Mouse (Mus musculus): ENCODE measurements at regions not wholly inside any gene's neighbourhood (a gene's known extent, or its start where the extent isn't known, plus 50 kb on each side); places are given as distances from the start of the nearest gene placed in this dataset.

- H3K27me3 ChIP-seq (ENCODE audit: control insufficient read depth, insufficient read depth, low read depth, low read length): no peaks in the 10 kb centered on the region
- no peak overlapping the region for H3K4me3 ChIP-seq (ENCODE audit: low read length)
- no peaks in the 10 kb centered on the region for H3K4me1 ChIP-seq (replicated peaks; ENCODE audit: control insufficient read depth, insufficient read depth, low read length)
- 41% methylated on average over 5 of the region's 5 CpGs for WGBS
- no peak overlapping the region for H3K9ac ChIP-seq (ENCODE audit: low read length)
- peak overlapping the region; percentile 70 for H3K27ac ChIP-seq (ENCODE audit: low read length)
- no peak overlapping the region for H3K4me2 ChIP-seq (ENCODE audit: low read depth, low read length)
- no peaks in the 10 kb centered on the region for H3K9me3 ChIP-seq (ENCODE audit: control insufficient read depth, low read length)
- ATAC-seq (ENCODE audit: low read depth): peak; percentile 54; the same call in 1 of the 2 replicates
- no peaks in the 10 kb centered on the region for H3K36me3 ChIP-seq (ENCODE audit: control insufficient read depth, insufficient read depth, low read length)
Measured at GRCm38 (mm10) chr15:61351729-61352342, 429.0 kb upstream of the A1bg start.

GRCm38 (mm10) chr15:61345101-61345500 lies 422.3 kb upstream of the A1bg start:
- Histone ChIP-seq H3K9me3 (ENCODE audit: control insufficient read depth, low read length) (no peaks in the 10 kb centered on the region), H3K4me1 (replicated peaks; ENCODE audit: control insufficient read depth, insufficient read depth, low read length) (no peaks in the 10 kb centered on the region), H3K27ac (ENCODE audit: low read length) (no peak overlapping the region), H3K9ac (ENCODE audit: low read length) (no peak overlapping the region), H3K4me2 (ENCODE audit: low read depth, low read length) (no peak overlapping the region), H3K27me3 (ENCODE audit: control insufficient read depth, insufficient read depth, low read depth, low read length) (no peaks in the 10 kb centered on the region), H3K4me3 (ENCODE audit: low read length) (no peak overlapping the region), H3K36me3 (ENCODE audit: control insufficient read depth, insufficient read depth, low read length) (no peaks in the 10 kb centered on the region)
- WGBS: 56% methylated on average over 4 of the region's 4 CpGs
- ATAC-seq (ENCODE audit: low read depth): no peak

- H3K9ac ChIP-seq (ENCODE audit: low read length): no peak overlapping the region
- no peaks in the 10 kb centered on the region for H3K9me3 ChIP-seq (ENCODE audit: control insufficient read depth, low read length)
- no peak overlapping the region for H3K4me3 ChIP-seq (ENCODE audit: low read length)
- no peaks in the 10 kb centered on the region for H3K27me3 ChIP-seq (ENCODE audit: control insufficient read depth, insufficient read depth, low read depth, low read length)
- no peak overlapping the region for H3K4me2 ChIP-seq (ENCODE audit: low read depth, low read length)
- no peaks in the 10 kb centered on the region for H3K4me1 ChIP-seq (replicated peaks; ENCODE audit: control insufficient read depth, insufficient read depth, low read length)
- no peaks in the 10 kb centered on the region for H3K36me3 ChIP-seq (ENCODE audit: control insufficient read depth, insufficient read depth, low read length)
- ATAC-seq (ENCODE audit: low read depth): no peak
- WGBS: 87% methylated on average over 1 of the region's 1 CpGs
- H3K27ac ChIP-seq (ENCODE audit: low read length): no peak overlapping the region
Measured at GRCm38 (mm10) chr15:61342618-61343017, 419.8 kb upstream of the A1bg start.

- Histone ChIP-seq H3K4me2 (ENCODE audit: low read depth, low read length) (no peak overlapping the region), H3K36me3 (ENCODE audit: control insufficient read depth, insufficient read depth, low read length) (no peaks in the 10 kb centered on the region), H3K4me1 (replicated peaks; ENCODE audit: control insufficient read depth, insufficient read depth, low read length) (no peaks in the 10 kb centered on the region), H3K27me3 (ENCODE audit: control insufficient read depth, insufficient read depth, low read depth, low read length) (no peaks in the 10 kb centered on the region), H3K9ac (ENCODE audit: low read length) (no peak overlapping the region), H3K9me3 (ENCODE audit: control insufficient read depth, low read length) (no peaks in the 10 kb centered on the region), H3K4me3 (ENCODE audit: low read length) (no peak overlapping the region), H3K27ac (ENCODE audit: low read length) (no peak overlapping the region)
- no peak for ATAC-seq (ENCODE audit: low read depth)
- 69% methylated on average over 2 of the region's 2 CpGs for WGBS
Measured at GRCm38 (mm10) chr15:61327925-61328324, 405.1 kb upstream of the A1bg start.

GRCm38 (mm10) chr15:61322243-61322642 lies 399.4 kb upstream of the A1bg start:
- WGBS: 85% methylated on average over 7 of the region's 7 CpGs

GRCm38 (mm10) chr15:61309452-61310165 lies 386.8 kb upstream of the A1bg start:
- H3K9me3 ChIP-seq (ENCODE audit: control insufficient read depth, low read length): no peaks in the 10 kb centered on the region
- H3K4me3 ChIP-seq (ENCODE audit: low read length): no peak overlapping the region
- ATAC-seq (ENCODE audit: low read depth): no peak
- no peak overlapping the region for H3K9ac ChIP-seq (ENCODE audit: low read length)
- no peaks in the 10 kb centered on the region for H3K4me1 ChIP-seq (replicated peaks; ENCODE audit: control insufficient read depth, insufficient read depth, low read length)
- no peak overlapping the region for H3K4me2 ChIP-seq (ENCODE audit: low read depth, low read length)
- no peaks in the 10 kb centered on the region for H3K36me3 ChIP-seq (ENCODE audit: control insufficient read depth, insufficient read depth, low read length)
- 50% methylated on average over 6 of the region's 6 CpGs for WGBS
- no peaks in the 10 kb centered on the region for H3K27me3 ChIP-seq (ENCODE audit: control insufficient read depth, insufficient read depth, low read depth, low read length)
- H3K27ac ChIP-seq (ENCODE audit: low read length): no peak overlapping the region

More at GRCm38 (mm10) chr15:61322243-61322642, 399.4 kb upstream of the A1bg start:
- H3K4me2 ChIP-seq (ENCODE audit: low read depth, low read length): no peak overlapping the region
- no peaks in the 10 kb centered on the region for H3K9me3 ChIP-seq (ENCODE audit: control insufficient read depth, low read length)
- H3K36me3 ChIP-seq (ENCODE audit: control insufficient read depth, insufficient read depth, low read length): no peaks in the 10 kb centered on the region
- no peaks in the 10 kb centered on the region for H3K27me3 ChIP-seq (ENCODE audit: control insufficient read depth, insufficient read depth, low read depth, low read length)
- H3K4me1 ChIP-seq (replicated peaks; ENCODE audit: control insufficient read depth, insufficient read depth, low read length): no peaks in the 10 kb centered on the region
- ATAC-seq (ENCODE audit: low read depth): no peak
- H3K9ac ChIP-seq (ENCODE audit: low read length): no peak overlapping the region
- H3K27ac ChIP-seq (ENCODE audit: low read length): no peak overlapping the region
- no peak overlapping the region for H3K4me3 ChIP-seq (ENCODE audit: low read length)

- Histone ChIP-seq H3K27ac (ENCODE audit: low read length) (no peak overlapping the region), H3K9me3 (ENCODE audit: control insufficient read depth, low read length) (no peaks in the 10 kb centered on the region), H3K36me3 (ENCODE audit: control insufficient read depth, insufficient read depth, low read length) (no peaks in the 10 kb centered on the region), H3K4me1 (replicated peaks; ENCODE audit: control insufficient read depth, insufficient read depth, low read length) (no peaks in the 10 kb centered on the region), H3K9ac (ENCODE audit: low read length) (no peak overlapping the region), H3K27me3 (ENCODE audit: control insufficient read depth, insufficient read depth, low read depth, low read length) (no peaks in the 10 kb centered on the region), H3K4me2 (ENCODE audit: low read depth, low read length) (no peak overlapping the region), H3K4me3 (ENCODE audit: low read length) (no peak overlapping the region)
- 70% methylated on average over 4 of the region's 4 CpGs for WGBS
- no peak for ATAC-seq (ENCODE audit: low read depth)
Measured at GRCm38 (mm10) chr15:61308936-61309335, 386.1 kb upstream of the A1bg start.

GRCm38 (mm10) chr15:61304546-61304945 lies 381.7 kb upstream of the A1bg start:
- Histone ChIP-seq H3K27me3 (ENCODE audit: control insufficient read depth, insufficient read depth, low read depth, low read length) (no peaks in the 10 kb centered on the region), H3K27ac (ENCODE audit: low read length) (no peak overlapping the region), H3K4me1 (replicated peaks; ENCODE audit: control insufficient read depth, insufficient read depth, low read length) (no peaks in the 10 kb centered on the region), H3K9ac (ENCODE audit: low read length) (no peak overlapping the region), H3K4me3 (ENCODE audit: low read length) (no peak overlapping the region), H3K36me3 (ENCODE audit: control insufficient read depth, insufficient read depth, low read length) (no peaks in the 10 kb centered on the region), H3K4me2 (ENCODE audit: low read depth, low read length) (no peak overlapping the region), H3K9me3 (ENCODE audit: control insufficient read depth, low read length) (no peaks in the 10 kb centered on the region)
- ATAC-seq (ENCODE audit: low read depth): no peak
- WGBS: 61% methylated on average over 3 of the region's 3 CpGs

- no peaks in the 10 kb centered on the region for H3K9me3 ChIP-seq (ENCODE audit: control insufficient read depth, low read length)
- H3K4me2 ChIP-seq (ENCODE audit: low read depth, low read length): no peak overlapping the region
- H3K9ac ChIP-seq (ENCODE audit: low read length): no peak overlapping the region
- H3K4me3 ChIP-seq (ENCODE audit: low read length): no peak overlapping the region
- WGBS: 81% methylated on average over 6 of the region's 6 CpGs
- H3K27me3 ChIP-seq (ENCODE audit: control insufficient read depth, insufficient read depth, low read depth, low read length): no peaks in the 10 kb centered on the region
- no peak for ATAC-seq (ENCODE audit: low read depth)
- no peaks in the 10 kb centered on the region for H3K36me3 ChIP-seq (ENCODE audit: control insufficient read depth, insufficient read depth, low read length)
- H3K4me1 ChIP-seq (replicated peaks; ENCODE audit: control insufficient read depth, insufficient read depth, low read length): no peaks in the 10 kb centered on the region
- no peak overlapping the region for H3K27ac ChIP-seq (ENCODE audit: low read length)
Measured at GRCm38 (mm10) chr15:61299796-61300195, 377.0 kb upstream of the A1bg start.
